Mouse (Mus musculus): ENCODE data around the gene Smgc. TPM values are rescaled to one million over a fixed set of nuclear protein-coding genes. Genes with fewer than 3 reads are reported as not detected.
"Not testable (repeated sequence)": the region's sequence is repeated elsewhere in the genome, so short reads cannot be mapped to it uniquely, and the experiment has no call there.

Gene Smgc
- total RNA-seq (2021): not detected

DNA sequence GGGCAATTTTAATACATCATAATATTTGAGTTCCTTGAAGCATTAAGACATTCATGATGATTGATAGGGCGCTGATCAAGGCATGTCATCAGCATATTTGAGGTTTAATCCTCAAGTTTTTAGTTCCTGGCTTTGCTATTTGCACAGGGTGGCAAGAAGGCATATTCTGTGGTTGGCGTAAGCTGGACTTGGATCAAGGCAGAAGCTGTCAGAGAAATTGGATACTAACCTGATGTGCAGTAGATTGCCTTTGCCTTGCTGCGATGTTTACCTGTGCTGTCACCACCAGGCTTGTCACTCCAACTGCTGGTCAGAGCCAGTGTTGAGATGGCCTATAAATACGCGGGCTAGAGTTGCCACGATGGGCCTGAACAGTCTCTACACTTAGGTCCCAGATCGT, at the start of gene Smgc:
TSS of gene Smgc (plus strand) at position 301 of the 400 bp plus-strand sequence.
- DNase-seq (ENCODE audit: low spot score in 2 of 2): no peak
- intact Hi-C loops (cut with DNase I): no loop called here

DNA sequence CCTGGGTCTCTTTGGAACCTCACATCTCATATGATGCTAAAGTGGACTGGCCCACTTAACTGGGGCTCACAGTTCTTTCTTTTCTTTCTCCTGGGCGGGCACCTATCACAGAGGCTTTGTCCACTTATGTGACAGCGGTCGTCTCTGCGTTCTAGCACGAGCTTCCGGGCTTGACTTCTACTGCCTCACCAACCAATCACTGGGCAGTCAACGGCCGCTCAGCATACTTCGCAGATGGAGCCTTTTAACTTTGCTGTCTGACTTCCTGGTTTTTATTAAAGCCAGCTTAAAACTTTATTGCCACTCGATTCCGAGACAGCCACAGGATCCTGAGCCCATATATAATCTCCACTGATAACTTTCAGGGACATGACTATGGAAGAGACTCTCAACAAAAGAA, 49.7 kb upstream of the Smgc start:
- intact Hi-C loops (cut with DNase I): no loop called here
- DNase-seq (ENCODE audit: low spot score in 2 of 2): no peak

DNA sequence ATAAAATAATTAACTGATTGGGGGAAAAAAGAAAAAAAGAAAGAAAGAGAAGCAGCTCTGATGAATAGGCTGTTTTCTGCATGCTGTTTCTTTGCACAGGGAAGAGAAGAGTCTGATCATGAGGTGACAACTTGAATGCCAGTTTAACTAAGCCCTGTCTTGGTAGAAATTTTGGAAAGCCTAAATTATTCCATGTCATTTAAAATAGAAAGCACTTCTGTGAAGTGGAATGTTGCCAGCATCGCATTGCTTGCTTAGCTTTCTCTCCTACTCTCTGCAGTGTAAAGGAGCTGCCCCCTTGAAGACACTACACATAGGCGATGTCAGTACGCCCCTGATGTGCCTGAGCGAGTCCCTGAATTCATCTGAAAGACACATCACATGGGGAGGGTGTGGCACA, 31.6 kb upstream of the Smgc start:
- no peak for DNase-seq (ENCODE audit: low spot score in 2 of 2)
- intact Hi-C loops (cut with DNase I): no loop called here

DNA sequence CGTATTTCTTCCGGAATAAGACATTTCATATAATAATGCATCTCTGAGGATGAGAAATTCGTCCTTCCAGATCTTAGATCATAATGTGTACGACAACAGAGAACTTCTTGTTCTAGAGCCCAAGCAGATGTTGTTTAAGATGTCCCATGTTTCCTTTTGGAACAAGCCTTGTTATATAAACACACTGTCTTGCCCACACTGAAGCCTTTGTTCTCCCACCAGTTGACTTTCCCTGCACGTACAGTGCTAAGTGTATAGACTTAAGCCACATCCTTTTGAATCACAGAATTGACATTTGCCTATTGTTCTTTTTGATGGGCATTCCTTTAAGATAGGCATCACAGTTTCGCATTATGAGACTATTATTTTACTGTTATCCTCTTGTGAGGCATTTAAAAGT, 2.7 kb upstream of the Smgc start:
- intact Hi-C loops (cut with DNase I): no loop called here
- no peak for DNase-seq (ENCODE audit: low spot score in 2 of 2)

DNA sequence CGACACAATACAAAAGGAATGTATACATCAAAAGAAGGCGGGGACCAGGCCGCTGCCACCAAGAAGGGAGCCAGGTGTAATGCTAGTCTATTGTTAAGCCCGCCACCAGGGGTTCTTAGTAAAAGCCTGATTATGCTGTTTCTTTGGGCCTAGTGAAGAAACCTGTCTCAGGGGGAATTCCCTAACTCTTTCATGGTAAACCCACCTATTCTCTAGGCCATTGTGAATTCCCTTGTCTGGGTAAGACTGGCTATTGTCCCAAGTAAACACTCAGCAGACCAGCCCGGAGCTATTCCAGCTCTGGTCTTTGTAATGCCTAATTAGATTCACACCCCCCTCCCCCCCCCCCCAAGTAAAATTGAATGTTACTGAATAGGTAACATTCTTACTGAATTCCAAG, 26.1 kb downstream of the Smgc start:
- intact Hi-C loops (cut with DNase I); DNase-seq (ENCODE audit: low spot score in 2 of 2): not testable (repeated sequence)

DNA sequence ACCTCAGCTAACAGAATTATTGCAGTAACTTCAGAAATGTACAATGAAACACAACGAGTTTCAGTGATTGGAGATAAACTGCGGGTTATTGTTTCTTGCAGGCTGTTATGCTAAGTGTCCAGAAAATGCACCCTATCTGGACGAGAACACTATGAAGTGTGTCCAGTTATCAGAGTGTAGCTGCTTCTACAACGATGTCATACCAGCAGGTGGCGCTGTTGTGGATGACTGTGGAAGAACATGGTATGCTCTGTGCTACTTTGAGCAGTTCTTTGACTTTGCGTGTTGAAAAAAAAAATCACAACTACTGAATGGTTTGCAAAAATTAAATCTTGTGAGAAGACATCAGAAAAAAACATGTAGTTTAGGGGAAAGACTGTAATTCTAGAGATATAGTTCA, 62.2 kb downstream of the Smgc start:
- intact Hi-C loops (cut with DNase I): no loop called here
- DNase-seq (ENCODE audit: low spot score in 2 of 2): no peak

DNA sequence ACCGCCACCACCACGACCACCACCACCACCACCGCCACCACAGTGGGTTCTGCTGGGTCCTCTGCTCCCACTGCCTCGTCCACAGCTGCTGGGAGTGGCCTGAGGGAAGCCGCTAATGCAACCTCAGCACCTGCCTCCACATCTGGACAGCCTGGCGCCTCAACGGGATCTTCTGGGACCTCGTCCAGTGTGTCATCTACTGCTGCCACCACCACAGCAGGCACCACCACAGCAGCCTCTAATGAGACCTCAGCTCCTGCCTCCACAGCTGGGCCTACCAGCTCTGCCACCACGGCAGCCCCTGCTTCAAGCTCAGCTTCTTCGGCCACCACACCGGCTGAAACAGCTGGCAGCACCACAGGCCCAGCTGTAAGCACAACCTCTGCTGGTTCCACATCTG, 69.0 kb downstream of the Smgc start:
- intact Hi-C loops (cut with DNase I): not testable (repeated sequence)
- peak; percentile 35 for DNase-seq (ENCODE audit: low spot score in 2 of 2)

Other genes with a start within 250 kb of the Smgc start
- 10 to 100 TPM; 37.2 to 43.8 TPM for gene Lrrk2, start 165.1 kb upstream of the Smgc start, total RNA-seq (2021)
- 100 to 1,000 TPM; 289 to 320 TPM for gene Cntn1, start 212.9 kb downstream of the Smgc start, total RNA-seq (2021)

Measured in left cerebral cortex, postnatal 36 days (tissue).